Mouse (Mus musculus) urinary bladder, adult 2 months (tissue): ENCODE measurements at regions not wholly inside any gene's neighbourhood (a gene's known extent, or its start where the extent isn't known, plus 50 kb on each side); places are given as distances from the start of the nearest gene placed in this dataset.
A peak's percentile ranks its signal among the peaks of the same experiment; 100 is the strongest.
"Not testable (repeated sequence)": the region's sequence is repeated elsewhere in the genome, so short reads cannot be mapped to it uniquely, and the experiment has no call there.

ENCODE experiments used
- DNase-seq: peaks from one replicate; pipeline ENCODE4 v3.0.0; 2022; ENCODE audit warnings: low spot score

DNA sequence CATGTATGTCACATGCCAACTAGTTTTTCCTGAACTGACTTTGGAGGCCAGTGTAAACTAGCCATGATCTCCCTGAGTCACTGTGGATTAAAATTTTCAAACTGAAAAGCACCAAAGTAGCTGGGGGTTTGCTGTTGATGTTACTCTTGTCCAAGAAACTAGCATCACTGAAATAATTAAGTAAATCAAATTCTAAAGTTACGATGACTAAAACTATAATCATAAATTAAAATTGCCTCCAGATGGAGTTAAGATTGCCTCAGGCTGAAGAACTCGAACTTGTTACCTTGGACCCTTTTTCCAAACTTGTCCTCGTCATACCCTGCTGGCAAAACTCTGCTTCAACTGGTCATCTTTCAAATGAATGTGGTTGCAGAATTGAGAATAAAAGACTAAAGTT is 93.7 kb upstream of the Ptgfr start:
- DNase-seq = no peak

DNA sequence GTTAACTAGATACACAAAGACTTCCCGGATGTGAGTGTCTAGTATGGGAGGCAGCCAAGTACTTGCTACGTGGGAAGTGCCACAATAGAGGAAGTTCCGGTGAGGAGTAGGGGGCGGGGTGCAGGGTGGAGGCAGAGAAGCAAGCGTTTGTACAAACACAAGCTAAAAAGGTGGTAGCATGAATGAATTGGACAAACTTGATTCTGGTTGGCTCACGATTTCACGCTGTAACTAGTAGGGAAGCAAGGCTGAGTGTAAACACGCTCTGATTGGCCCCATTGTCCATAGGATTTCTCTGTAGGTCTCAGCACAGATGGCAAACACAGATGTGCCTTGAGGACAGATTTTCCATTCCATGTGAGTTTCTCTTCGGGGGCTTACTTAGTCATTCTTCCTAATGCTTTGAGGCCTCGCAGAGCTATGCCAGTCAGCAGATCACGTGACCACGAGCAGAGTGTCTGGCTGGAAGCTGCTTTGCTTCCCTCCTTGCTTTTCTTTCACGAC is 76.6 kb upstream of the Ptgfr start:
- no peak for DNase-seq

DNA sequence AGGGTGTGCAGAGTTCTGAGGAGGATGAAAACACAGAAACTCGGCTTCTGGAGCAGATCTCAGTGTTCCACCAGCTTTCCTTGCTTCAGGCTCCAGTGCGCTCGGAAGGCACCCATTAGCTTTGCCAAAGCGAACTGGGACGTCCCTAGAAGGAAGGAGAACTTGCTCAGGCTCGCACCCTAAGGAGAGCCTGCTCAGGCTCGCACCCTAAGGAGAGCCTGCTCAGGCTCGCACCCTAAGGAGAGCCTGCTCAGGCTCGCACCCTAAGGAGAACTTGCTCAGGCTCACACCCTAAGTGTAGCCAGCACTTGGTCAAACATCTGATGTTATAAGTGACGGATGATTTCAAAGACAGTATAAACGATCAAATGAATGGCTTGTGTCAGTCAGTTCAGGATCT is 74.9 kb upstream of the Ptgfr start:
- not testable (repeated sequence) for DNase-seq

DNA sequence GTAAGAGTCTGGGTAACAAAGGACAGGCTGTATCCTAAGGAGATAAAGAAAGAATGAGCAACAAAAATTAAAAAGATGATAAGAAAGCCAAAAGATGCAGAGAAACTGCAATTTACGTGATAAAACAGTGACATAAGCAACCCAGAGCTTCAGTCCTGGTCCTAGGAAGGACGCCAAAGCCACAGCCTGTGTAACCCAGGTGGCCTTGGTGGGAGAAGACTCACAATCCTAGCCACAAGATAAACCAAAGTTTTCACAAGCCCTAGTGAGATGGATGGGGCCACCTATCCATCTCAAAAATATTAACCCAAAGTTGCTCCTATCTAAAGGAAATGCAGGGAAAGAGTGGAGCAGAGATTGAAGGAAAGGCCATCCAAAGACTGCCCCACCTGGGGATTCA is 73.4 kb upstream of the Ptgfr start:
- DNase-seq = no peak

DNA sequence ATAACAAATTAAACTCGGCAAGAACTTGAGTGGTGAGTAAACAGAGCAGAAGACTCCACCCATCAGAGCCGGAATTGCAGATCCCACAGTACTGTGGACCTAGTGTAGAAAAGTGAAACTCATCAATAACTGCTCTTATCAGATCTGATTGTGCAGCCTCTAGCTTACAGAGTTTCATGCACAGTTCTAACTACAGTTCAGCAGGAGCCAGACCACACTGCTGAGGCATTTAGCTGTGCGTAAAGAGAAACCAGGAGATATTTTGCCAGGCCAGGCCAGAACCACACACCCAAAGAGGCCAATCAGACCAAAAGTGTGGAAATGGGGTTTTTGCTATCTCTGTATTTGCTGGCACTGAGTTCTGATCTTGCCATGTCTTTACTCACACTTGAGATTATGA is 71.9 kb upstream of the Ptgfr start:
- DNase-seq = no peak

DNA sequence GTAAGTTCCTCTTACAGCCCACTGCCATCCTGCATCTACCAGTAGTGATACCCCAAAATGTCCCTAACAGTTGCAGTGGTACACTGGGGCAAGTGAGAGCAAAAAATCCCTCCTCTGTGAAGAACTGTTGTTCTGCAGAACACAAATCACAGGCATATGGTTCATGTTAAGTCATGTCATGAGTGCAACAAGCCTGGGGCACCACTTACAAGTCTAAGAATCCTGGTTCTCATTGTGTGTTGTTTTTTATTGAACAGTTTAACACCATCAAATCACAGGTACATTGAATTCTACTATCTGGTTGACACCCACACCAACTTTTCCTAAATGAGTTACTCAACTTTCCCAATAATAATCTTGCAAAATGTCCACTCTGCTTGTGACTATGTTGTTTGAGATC is 71.5 kb upstream of the Ptgfr start:
- no peak for DNase-seq

DNA sequence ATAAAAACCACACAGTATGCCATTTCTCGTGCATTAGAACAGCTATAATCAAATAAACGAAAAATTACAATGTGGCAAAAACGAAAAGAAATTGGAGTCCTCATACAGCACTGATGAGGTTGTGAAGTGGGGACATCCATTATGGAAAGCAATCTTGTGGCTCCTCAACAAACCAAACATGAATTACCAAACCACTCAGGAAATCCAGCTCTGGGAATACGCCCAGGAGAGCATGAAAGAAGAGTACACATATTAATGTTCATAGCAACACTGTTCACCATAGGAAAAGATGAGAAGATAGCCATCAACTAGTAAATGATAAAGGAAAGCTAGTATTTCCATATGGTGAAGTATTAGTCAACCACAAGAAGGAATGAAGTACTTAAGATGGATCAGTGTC is 68.3 kb upstream of the Ptgfr start:
- DNase-seq = no peak

DNA sequence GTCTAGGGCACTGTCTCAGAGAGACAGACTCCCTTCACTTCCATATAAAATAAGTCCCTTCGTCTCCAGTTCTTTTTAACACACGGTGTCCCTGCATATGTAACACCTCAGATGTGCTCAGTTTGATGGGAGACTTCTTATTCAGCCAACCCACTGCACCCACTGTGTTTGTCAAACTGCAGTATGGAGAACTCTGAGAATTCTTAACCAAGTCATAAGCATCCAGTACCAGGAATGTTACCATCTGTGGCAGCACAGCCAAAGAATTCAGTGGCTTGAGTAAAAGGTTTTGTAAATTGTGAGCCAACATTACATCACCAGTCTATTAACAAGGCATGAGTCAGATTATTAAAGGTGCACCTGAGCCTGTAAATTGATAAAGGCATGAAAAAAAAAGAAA is 65.7 kb upstream of the Ptgfr start:
- no peak for DNase-seq

DNA sequence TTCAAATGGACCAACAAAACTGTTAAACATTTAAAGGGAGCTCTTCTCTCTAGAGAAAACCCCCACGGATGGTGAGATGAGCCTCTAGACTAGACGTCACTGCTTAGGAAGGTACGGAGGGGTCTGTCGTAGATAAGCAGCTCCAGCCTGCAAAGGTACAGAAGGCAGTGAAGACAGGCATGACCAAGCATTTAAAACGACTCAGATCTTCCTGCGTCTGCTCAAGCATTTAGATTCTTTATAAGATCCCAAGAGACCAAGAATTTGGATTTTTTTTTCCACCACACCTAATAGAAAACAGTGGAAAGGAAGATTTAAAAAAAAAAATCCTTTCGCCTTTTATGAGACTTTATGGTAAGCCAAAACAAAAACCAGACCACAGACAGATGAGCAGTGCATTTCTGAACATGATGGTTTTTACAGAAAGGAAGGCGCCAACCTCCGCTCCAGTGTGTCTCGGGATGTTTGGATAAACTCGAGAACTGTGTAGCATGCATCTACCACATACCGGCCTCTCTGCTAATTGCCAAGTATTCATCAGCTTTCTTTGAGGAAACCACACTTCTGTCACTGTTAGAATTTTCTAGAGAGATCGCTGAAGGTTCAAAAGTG is 64.9 kb upstream of the Ptgfr start:
- DNase-seq = no peak

DNA sequence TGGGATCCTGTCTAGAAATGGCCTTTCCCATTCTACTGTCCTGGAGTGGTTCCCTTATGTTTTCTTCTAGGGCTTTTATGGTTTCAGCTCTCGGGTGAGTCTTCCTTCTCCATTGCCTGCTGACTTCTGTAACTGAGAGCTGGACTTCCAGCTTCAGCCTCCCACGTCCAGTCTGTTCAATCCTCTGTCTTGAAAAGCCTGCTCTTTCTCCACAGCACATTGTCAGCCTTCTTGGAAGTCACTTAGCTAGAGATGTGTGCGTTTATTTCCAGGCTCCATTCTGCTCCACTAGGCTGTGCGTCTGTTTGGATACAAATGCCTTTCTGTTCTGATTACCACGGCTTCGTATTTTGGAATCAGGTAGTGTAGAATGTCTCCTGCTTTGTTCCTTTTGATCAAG is 62.2 kb upstream of the Ptgfr start:
- no peak for DNase-seq

DNA sequence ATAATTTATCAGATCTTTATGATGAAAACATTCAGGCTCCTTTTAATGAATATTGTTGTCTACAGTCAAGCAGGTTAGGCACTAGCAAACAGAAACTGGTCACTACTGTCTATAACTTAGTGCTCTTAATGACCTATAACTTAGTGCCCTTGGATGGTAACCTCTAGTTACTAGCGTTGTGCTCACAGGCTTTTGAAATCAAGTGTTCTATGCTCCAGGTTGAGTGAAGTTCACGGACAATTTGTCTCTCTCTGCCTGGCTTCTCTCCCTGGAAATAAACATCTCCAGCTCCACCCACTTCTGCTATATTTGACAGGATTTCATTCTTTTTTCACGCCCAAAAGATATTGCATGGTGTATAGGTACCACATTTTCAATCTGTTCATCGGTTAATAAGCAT is 61.7 kb upstream of the Ptgfr start:
- no peak for DNase-seq

DNA sequence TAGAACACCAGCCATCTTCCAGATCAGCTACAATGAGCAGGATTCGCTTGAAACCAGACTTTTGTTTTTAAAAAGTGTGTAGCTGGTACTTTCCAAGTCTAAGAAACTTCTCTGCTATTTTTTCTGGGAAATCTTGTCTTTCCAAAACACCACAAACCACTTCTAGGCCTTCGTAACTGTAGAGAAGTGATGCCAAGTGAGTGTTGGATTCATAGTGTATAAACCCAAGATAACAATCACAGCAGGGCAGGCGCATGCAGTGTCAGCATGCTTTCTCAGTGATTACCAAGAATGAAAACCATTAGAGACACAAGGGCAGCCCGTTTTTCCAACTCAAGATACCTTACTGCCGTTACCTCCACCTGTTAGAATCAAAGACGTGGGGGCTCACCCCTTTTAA is 58.9 kb upstream of the Ptgfr start:
- no peak for DNase-seq

DNA sequence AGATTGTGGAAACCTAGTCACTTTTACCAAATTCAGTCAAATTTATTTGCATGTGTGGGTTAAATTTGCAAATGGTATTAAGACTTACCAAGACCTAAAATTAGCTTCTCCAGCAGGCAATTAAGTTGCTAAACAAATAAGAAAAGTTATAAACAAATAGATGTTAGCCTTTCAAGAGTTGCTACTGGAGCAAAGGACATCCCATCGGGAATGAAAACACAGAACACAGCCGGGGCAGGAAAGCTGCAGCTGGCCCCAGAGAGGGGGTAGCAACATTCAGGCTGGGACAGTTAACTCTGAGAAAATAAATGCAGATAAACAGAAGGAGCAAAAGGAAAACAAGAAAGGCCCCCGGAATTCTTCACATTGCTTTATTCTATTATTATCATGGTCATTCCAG is 57.3 kb upstream of the Ptgfr start:
- DNase-seq = no peak

DNA sequence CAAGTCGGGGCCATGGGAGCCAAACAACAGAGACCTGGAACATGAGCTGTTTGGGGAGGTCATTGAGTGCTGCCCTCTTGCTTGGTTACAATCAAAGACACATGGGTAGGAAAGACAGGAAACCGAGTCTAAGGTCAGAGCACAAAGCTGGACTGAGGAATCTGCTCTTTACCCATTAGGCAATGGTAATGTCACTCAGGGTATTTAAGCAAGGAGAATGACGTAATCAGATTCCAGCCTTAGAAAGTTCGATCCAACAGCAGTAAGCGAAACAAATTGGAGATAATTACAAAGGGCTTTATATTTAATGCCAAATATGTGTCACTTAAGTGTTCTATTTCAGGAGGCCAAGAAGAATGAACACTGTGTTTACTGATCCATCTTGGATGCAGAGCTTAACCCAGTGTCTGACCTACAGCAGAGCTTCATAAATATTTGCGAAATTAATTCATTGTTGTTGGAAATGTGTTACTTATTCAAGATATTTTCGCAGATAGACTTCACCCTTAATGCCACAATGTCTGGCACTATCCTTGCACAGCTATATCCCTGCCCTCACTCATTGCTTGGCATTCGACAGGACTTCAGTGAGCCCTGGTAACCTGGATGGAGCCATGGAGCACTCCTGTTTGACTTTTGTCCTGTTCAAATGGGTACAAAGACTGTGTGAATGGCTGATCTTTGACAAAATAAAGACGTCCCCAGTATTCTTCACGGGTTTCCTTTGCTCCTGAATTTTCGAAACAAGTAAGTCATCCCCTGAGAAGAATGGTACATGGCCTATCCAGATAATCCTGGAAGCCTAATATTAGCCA is 56.2 kb upstream of the Ptgfr start:
- DNase-seq = no peak

DNA sequence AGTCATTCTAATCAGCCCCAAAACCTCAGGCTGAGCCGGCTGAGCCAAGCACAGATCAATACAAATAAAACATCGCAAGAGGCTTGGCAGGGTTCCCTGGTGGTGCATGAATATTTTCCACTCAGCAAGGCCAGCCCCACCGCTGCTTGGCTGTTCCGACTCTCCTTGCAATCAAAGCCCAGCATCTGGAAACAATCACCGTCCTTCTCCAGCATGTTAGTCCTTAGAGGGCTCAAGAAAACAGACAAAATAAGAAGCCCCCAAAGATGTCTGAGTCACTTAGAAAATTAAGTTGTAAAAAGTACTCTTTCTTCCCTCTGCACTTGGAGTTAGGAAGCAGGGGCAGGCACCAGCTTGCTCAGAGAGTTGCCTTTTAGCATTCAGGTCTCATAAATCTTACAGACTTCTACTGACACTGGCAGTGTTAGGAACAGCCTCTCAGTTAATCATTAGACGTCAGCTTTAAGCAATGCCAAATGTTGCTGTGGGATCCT is 54.4 kb upstream of the Ptgfr start:
- peak; percentile 30 for DNase-seq

DNA sequence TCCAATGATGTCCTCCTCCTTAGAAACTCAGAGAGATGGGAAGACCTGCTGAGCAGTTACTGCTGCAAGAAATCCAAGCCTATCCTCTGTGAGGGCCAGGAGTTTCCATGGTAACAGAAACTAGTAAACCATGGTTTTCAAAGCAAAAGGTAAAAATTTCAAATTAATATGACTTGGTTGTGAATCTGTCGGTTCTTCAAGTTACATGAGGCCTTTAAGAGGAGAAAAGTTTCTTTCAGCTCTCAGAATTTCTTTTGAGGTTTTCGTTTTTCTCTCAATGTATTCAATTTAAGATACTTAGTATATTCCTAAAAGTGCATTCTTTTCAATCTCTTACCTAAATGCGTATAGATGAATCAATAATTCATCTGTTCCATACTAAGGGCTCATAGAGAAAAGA is 53.9 kb upstream of the Ptgfr start:
- no peak for DNase-seq

DNA sequence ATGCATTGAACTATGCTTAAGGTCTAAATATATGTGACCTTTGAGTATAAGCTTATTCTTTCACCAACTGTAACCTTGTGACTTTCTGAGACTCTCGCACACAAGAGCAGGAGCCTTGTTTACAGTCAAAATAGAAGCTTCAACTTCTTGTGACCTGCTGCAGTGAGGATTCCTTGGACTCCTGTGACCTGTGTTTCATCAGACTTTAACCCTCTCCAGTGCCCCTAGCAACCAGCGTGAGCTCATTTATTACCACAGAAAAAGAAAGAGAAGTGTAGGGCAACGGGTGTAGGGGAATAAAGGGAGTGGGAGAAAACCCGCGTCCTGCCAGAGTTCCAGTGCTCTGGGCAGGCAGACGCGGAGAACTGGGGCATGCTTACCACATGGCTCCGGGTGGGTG is 52.3 kb upstream of the Ptgfr start:
- DNase-seq = no peak
